12 mouse cellular contexts compared by ENCODE assay signal in genomic region chr6:50414547-50414946, GRCm38 (mm10). TPM values are rescaled to one million over a fixed set of nuclear protein-coding genes. Genes with fewer than 3 reads are reported as not detected.
DNase-seq lines count a peak whose midpoint lies in the region; ATAC-seq lines count a peak whose summit lies in the region.
"Had no signal": no experiment of that assay in that cellular context is flagged by ENCODE, and none has a peak within 500 bp of the region (broad histone marks: within the 10 kb centered on the region; RNA-seq: fewer than 3 reads in every experiment).

No protein-coding gene starts in this region.

- no peaks in the 10 kb centered on the region for H3K36me3 ChIP-seq in embryonic facial prominence, embryonic 12.5 days
- H3K36me3 ChIP-seq in embryonic facial prominence, embryonic 10.5 days (replicated peaks), result no peaks in the 10 kb centered on the region; the same call in 1 of the 2 replicates
- H3K36me3 ChIP-seq in heart, embryonic 16.5 days (ENCODE audit: control insufficient read depth, insufficient read depth), result no peaks in the 10 kb centered on the region; the same call in 1 of the 2 replicates
- H3K36me3 ChIP-seq in liver, embryonic 11.5 days (ENCODE audit: control insufficient read depth, insufficient read depth, low read length), result no peaks in the 10 kb centered on the region

- peak overlapping the region; percentile 26; the same call in 1 of the 2 replicates for H3K27ac ChIP-seq in embryonic facial prominence, embryonic 12.5 days
- H3K27ac ChIP-seq in embryonic facial prominence, embryonic 10.5 days (replicated peaks), result no peak overlapping the region
- peak overlapping the region; percentile 54 for H3K27ac ChIP-seq in heart, embryonic 16.5 days (ENCODE audit: low read length)
- no peak overlapping the region for H3K27ac ChIP-seq in liver, embryonic 11.5 days (ENCODE audit: low read depth, low read length)

- no peak overlapping the region for H3K9ac ChIP-seq in embryonic facial prominence, embryonic 12.5 days
- H3K9ac ChIP-seq in heart, embryonic 16.5 days (ENCODE audit: low read length), result no peak overlapping the region
- no peak overlapping the region for H3K9ac ChIP-seq in liver, embryonic 11.5 days (ENCODE audit: low read depth, low read length)

- 68% methylated on average over 6 of the region's 6 CpGs for WGBS in embryonic facial prominence, embryonic 12.5 days
- WGBS in embryonic facial prominence, embryonic 10.5 days, result 86% methylated on average over 6 of the region's 6 CpGs
- WGBS in heart, embryonic 16.5 days, result 38% methylated on average over 6 of the region's 6 CpGs
- WGBS in liver, embryonic 11.5 days, result 74% methylated on average over 6 of the region's 6 CpGs

- H3K4me1 ChIP-seq in embryonic facial prominence, embryonic 12.5 days, result peaks cover 14% of the 10 kb centered on the region
- H3K4me1 ChIP-seq in embryonic facial prominence, embryonic 10.5 days, result peaks cover 13% of the 10 kb centered on the region
- peaks cover 27% of the 10 kb centered on the region for H3K4me1 ChIP-seq in heart, embryonic 16.5 days (ENCODE audit: control insufficient read depth, insufficient read depth, low read length)
- H3K4me1 ChIP-seq in liver, embryonic 11.5 days (replicated peaks; ENCODE audit: control insufficient read depth, insufficient read depth, low read length), result no peaks in the 10 kb centered on the region

- no peak overlapping the region for H3K4me2 ChIP-seq in embryonic facial prominence, embryonic 12.5 days (replicated peaks)
- H3K4me2 ChIP-seq in heart, embryonic 16.5 days (ENCODE audit: low read depth, low read length), result no peak overlapping the region
- no peak overlapping the region for H3K4me2 ChIP-seq in liver, embryonic 11.5 days

- H3K4me3 ChIP-seq in embryonic facial prominence, embryonic 12.5 days, result no peak overlapping the region
- no peak overlapping the region for H3K4me3 ChIP-seq in embryonic facial prominence, embryonic 10.5 days
- H3K4me3 ChIP-seq in heart, embryonic 16.5 days (ENCODE audit: low read length), result no peak overlapping the region
- no peak overlapping the region for H3K4me3 ChIP-seq in liver, embryonic 11.5 days (ENCODE audit: low read depth, low read length)

- H3K9me3 ChIP-seq in embryonic facial prominence, embryonic 12.5 days, result no peaks in the 10 kb centered on the region
- H3K9me3 ChIP-seq in embryonic facial prominence, embryonic 10.5 days, result no peaks in the 10 kb centered on the region
- no peaks in the 10 kb centered on the region for H3K9me3 ChIP-seq in heart, embryonic 16.5 days (replicated peaks; ENCODE audit: control insufficient read depth, low read length)
- no peaks in the 10 kb centered on the region for H3K9me3 ChIP-seq in liver, embryonic 11.5 days (ENCODE audit: control insufficient read depth, low read length)

- no peak for DNase-seq in embryonic facial prominence, embryonic 10.5 days (ENCODE audit: low spot score)
- DNase-seq in kidney, postnatal 10 days, result peak; percentile 30
- DNase-seq in kidney, adult 9 months, result no peak
- peak; percentile 49 for DNase-seq in adipocyte (ENCODE audit: low spot score)
- DNase-seq in liver, embryonic 11.5 days (ENCODE audit: low spot score), result no peak
- DNase-seq in thymus, adult 18-20 months, result no peak
- DNase-seq: kidney, adult 11 months; retina, postnatal 1 day; thymus, postnatal 36 days had no signal

- ATAC-seq in embryonic facial prominence, embryonic 12.5 days (ENCODE audit: insufficient number of reproducible peaks, insufficient read depth, low FRiP score, low TSS enrichment), result no peak
- no peak for ATAC-seq in heart, embryonic 16.5 days (replicated peaks; ENCODE audit: extremely low read depth, insufficient read depth, low FRiP score)
- ATAC-seq in liver, embryonic 11.5 days (replicated peaks; ENCODE audit: low FRiP score), result no peak
- ATAC-seq: midbrain, embryonic 16.5 days had no signal

- H3K27me3 ChIP-seq in embryonic facial prominence, embryonic 12.5 days, result no peaks in the 10 kb centered on the region
- H3K27me3 ChIP-seq in embryonic facial prominence, embryonic 10.5 days (replicated peaks; ENCODE audit: low read depth, poor library complexity, severe bottlenecking), result no peaks in the 10 kb centered on the region
- no peaks in the 10 kb centered on the region for H3K27me3 ChIP-seq in heart, embryonic 16.5 days (ENCODE audit: control insufficient read depth, insufficient read depth, low read length)
- no peaks in the 10 kb centered on the region for H3K27me3 ChIP-seq in liver, embryonic 11.5 days (replicated peaks; ENCODE audit: control insufficient read depth, insufficient read depth, low read length)

RNA-seq across cellular contexts. Expression of gene Osbpl3, which starts 41.5 kb away (rescaled TPM):
- 12.0 and 12.7 TPM in 2 replicates for polyA plus RNA-seq in embryonic facial prominence, embryonic 12.5 days (2016; fragmentation: Nextera tagmentation; extraction: Ambion mirVana)
- 9.0 and 9.8 TPM in 2 replicates for polyA plus RNA-seq in embryonic facial prominence, embryonic 10.5 days (2016; fragmentation: Nextera tagmentation; extraction: Ambion mirVana)
- 19.4 and 19.7 TPM in 2 replicates for polyA plus RNA-seq in heart, embryonic 16.5 days (2015; fragmentation: Nextera tagmentation; extraction: Ambion mirVana)
- 2.5 and 2.8 TPM in 2 replicates for polyA plus RNA-seq in liver, embryonic 11.5 days (2014; fragmentation: Nextera tagmentation; extraction: Ambion mirVana)

Comparison
In these comparisons a context has a peak if more than half of its experiments do, and no peak if none do; other contexts are left out.
1. H3K27ac ChIP-seq: peak in embryonic facial prominence, embryonic 12.5 days (single experiment) and heart, embryonic 16.5 days (single experiment); none in embryonic facial prominence, embryonic 10.5 days (single experiment) and liver, embryonic 11.5 days (single experiment).
2. DNase-seq: peak in kidney, postnatal 10 days (single experiment) and adipocyte (single experiment); none in embryonic facial prominence, embryonic 10.5 days (single experiment), kidney, adult 9 months (single experiment), liver, embryonic 11.5 days (single experiment) and thymus, adult 18-20 months (0 of 2).